Mouse (Mus musculus) CH12.LX (cell line): ENCODE measurements around the gene Diras2. TPM values are rescaled to one million over a fixed set of nuclear protein-coding genes. Genes with fewer than 3 reads are reported as not detected.

Experiments used
- DNase-seq: peaks from one replicate; pipeline ENCODE4 v3.0.0-alpha.2; 2013; ENCODE audit errors: extremely low read depth
- H3K27ac ChIP-seq: 2 replicates; pipeline ENCODE4 v1.5.1; 2012; ENCODE audit warnings: low read depth, mild to moderate bottlenecking, control low read depth, moderate library complexity; ENCODE audit not compliant: insufficient read depth
- H3K27me3 ChIP-seq: replicated peaks from 2 replicates; pipeline ENCODE3; 2012; ENCODE audit warnings: inconsistent platforms
- H3K36me3 ChIP-seq, 2 experiments: replicated peaks in 1 of 2; 2 replicates each; pipeline versions ENCODE3 to v1.6.1; 2012; ENCODE audit warnings: inconsistent platforms in 1 of 2, low read length in 1 of 2, mild to moderate bottlenecking in 1 of 2, mixed read lengths in 1 of 2, moderate library complexity in 1 of 2; ENCODE audit not compliant: control insufficient read depth in 1 of 2, insufficient read depth in 1 of 2
- H3K4me1 ChIP-seq, 2 experiments: 2 replicates each; pipeline ENCODE4 v1.6.1; 2012; ENCODE audit warnings: inconsistent platforms in 1 of 2, moderate library complexity in 1 of 2; ENCODE audit not compliant: insufficient read depth in 2 of 2, control insufficient read depth in 1 of 2
- H3K4me2 ChIP-seq: 2 replicates; pipeline ENCODE4 v1.6.1; 2012; ENCODE audit warnings: low read depth, mild to moderate bottlenecking, control low read depth; ENCODE audit not compliant: poor library complexity, insufficient read depth, severe bottlenecking
- H3K4me3 ChIP-seq, 3 experiments: fragments of 150-350 bp in 1 of 3; sonication (generic) in 1 of 3; replicated peaks in 1 of 3; 2 replicates each; pipeline versions ENCODE3 to v1.5.1; 2011 to 2012; ENCODE audit warnings: low read depth in 2 of 3, low read length in 2 of 3, mild to moderate bottlenecking in 2 of 3, moderate library complexity in 2 of 3, control low read depth in 1 of 3, improper control_type of control experiment in 1 of 3, inconsistent platforms in 1 of 3, mixed read lengths in 1 of 3; ENCODE audit not compliant: poor library complexity in 1 of 3
- H3K79me2 ChIP-seq: replicated peaks from 2 replicates; pipeline ENCODE4 v1.6.1; 2012; ENCODE audit warnings: mild to moderate bottlenecking, moderate library complexity; ENCODE audit not compliant: control insufficient read depth, poor library complexity, insufficient read depth, severe bottlenecking; ENCODE audit errors: extremely low read depth
- H3K9ac ChIP-seq: 2 replicates; pipeline ENCODE4 v1.6.1; 2012; ENCODE audit warnings: low read depth, mild to moderate bottlenecking, control low read depth, moderate library complexity; ENCODE audit not compliant: insufficient read depth
- H3K9me3 ChIP-seq: replicated peaks from 2 replicates; pipeline ENCODE3; 2012; ENCODE audit warnings: low read length, inconsistent platforms, mixed read lengths
- BHLHE40 ChIP-seq: IDR thresholded peaks from 2 replicates; pipeline ENCODE4 v1.6.1; 2011; ENCODE audit warnings: mild to moderate bottlenecking, low read depth, low read length, improper control_type of control experiment
- CHD1 ChIP-seq: IDR thresholded peaks from 2 replicates; pipeline ENCODE4 v1.6.1; 2012; ENCODE audit warnings: low read depth, low read length, improper control_type of control experiment, inconsistent platforms
- CHD2 ChIP-seq: IDR thresholded peaks from 2 replicates; pipeline ENCODE4 v1.6.1; 2011; ENCODE audit warnings: low read length, improper control_type of control experiment
- E2F4 ChIP-seq: IDR thresholded peaks from 2 replicates; pipeline ENCODE4 v1.6.1; 2011; ENCODE audit warnings: low read depth, low read length, improper control_type of control experiment; ENCODE audit not compliant: insufficient replicate concordance
- ELF1 ChIP-seq: IDR thresholded peaks from 2 replicates; pipeline ENCODE4 v1.6.1; 2014; ENCODE audit warnings: low read depth, mild to moderate bottlenecking, inconsistent platforms, low read length, improper control_type of control experiment
- EP300 ChIP-seq: IDR thresholded peaks from 2 replicates; pipeline ENCODE4 v1.6.1; 2011; ENCODE audit warnings: low read length, improper control_type of control experiment
- GABPA ChIP-seq: IDR thresholded peaks from 2 replicates; pipeline ENCODE4 v1.6.1; 2012; ENCODE audit warnings: low read depth, low read length, improper control_type of control experiment, inconsistent platforms; ENCODE audit not compliant: insufficient replicate concordance
- HCFC1 ChIP-seq: IDR thresholded peaks from 2 replicates; pipeline ENCODE4 v1.6.1; 2012; ENCODE audit warnings: low read depth, mild to moderate bottlenecking, inconsistent platforms, low read length, improper control_type of control experiment
- KAT2A ChIP-seq: IDR thresholded peaks from 2 replicates; pipeline ENCODE4 v1.6.1; 2012; ENCODE audit warnings: low read length, improper control_type of control experiment, inconsistent platforms; ENCODE audit not compliant: insufficient replicate concordance
- MEF2A ChIP-seq: IDR thresholded peaks from 2 replicates; pipeline ENCODE4 v1.6.1; 2014; ENCODE audit warnings: low read depth, mild to moderate bottlenecking, inconsistent platforms, low read length, improper control_type of control experiment, borderline replicate concordance
- MXI1 ChIP-seq: IDR thresholded peaks from 2 replicates; pipeline ENCODE4 v1.6.1; 2011; ENCODE audit warnings: mild to moderate bottlenecking, low read depth, low read length, improper control_type of control experiment
- NRF1 ChIP-seq: IDR thresholded peaks from 2 replicates; pipeline ENCODE4 v1.6.1; 2014; ENCODE audit warnings: low read depth, mild to moderate bottlenecking, inconsistent platforms, low read length, improper control_type of control experiment, moderate library complexity
- PAX5 ChIP-seq: IDR thresholded peaks from 2 replicates; pipeline ENCODE4 v1.6.1; 2012; ENCODE audit warnings: low read length, inconsistent platforms, mixed read lengths
- RAD21 ChIP-seq: IDR thresholded peaks from 2 replicates; pipeline ENCODE4 v1.6.1; 2011; ENCODE audit warnings: low read depth, mild to moderate bottlenecking, low read length, improper control_type of control experiment, moderate library complexity
- RCOR1 ChIP-seq: conservative IDR thresholded peaks from 2 replicates; pipeline ENCODE4 v1.6.1; 2012; ENCODE audit warnings: low read depth, mild to moderate bottlenecking, inconsistent platforms, low read length, improper control_type of control experiment
- SIN3A ChIP-seq: IDR thresholded peaks from 2 replicates; pipeline ENCODE4 v1.6.1; 2012; ENCODE audit warnings: low read length, improper control_type of control experiment, inconsistent platforms
- TCF12 ChIP-seq: IDR thresholded peaks from 2 replicates; pipeline ENCODE4 v1.6.1; 2014; ENCODE audit warnings: low read depth, mild to moderate bottlenecking, inconsistent platforms, low read length, improper control_type of control experiment
- ZC3H11A ChIP-seq: IDR thresholded peaks from 2 replicates; pipeline ENCODE4 v1.6.1; 2012; ENCODE audit warnings: low read depth, mild to moderate bottlenecking, inconsistent platforms, low read length, improper control_type of control experiment
- ZNF384 ChIP-seq: IDR thresholded peaks from 2 replicates; pipeline ENCODE4 v1.6.1; 2012; ENCODE audit warnings: low read depth, low read length, improper control_type of control experiment, inconsistent platforms
- dilution Hi-C: fragments of 300-500 bp; cut with MboI; formaldehyde crosslinking; loops from 2 replicates; pipeline ENCODE4 v1.14.3; 2020; ENCODE audit warnings: low sequenced_read_pairs; ENCODE audit not compliant: extremely low pct_unique_long_range_greater_than_20kb, extremely low pct_ligation_motif_present
- in situ Hi-C: fragments of 300-500 bp; cut with MboI; formaldehyde crosslinking; loops from 3 replicates; pipeline ENCODE4 v1.14.3; 2019; ENCODE audit warnings: low sequenced_read_pairs, low pct_ligation_motif_present, low pct_unique_long_range_greater_than_20kb, mixed read lengths
- polyA plus RNA-seq: library from polyadenylated mRNA; unstranded; fragments of >175 nt; gene quantifications from 2 replicates; pipeline ENCODE4 v1.2.1, GENCODE M21; 2012; ENCODE audit warnings: low read depth; ENCODE audit not compliant: insufficient read length
- total RNA-seq, 2 experiments: library from RNA; depleted of rRNA; stranded (reverse); fragments of 300-350 nt in 1 of 2; fragments of >200 nt in 1 of 2; gene quantifications; 2 replicates each; pipeline ENCODE4 v1.2.3; 2012 to 2014

The Diras2 gene
- total and polyA plus RNA-seq, 3 experiments = 2.8 to 8.5 (median 3.9) TPM

DNA sequence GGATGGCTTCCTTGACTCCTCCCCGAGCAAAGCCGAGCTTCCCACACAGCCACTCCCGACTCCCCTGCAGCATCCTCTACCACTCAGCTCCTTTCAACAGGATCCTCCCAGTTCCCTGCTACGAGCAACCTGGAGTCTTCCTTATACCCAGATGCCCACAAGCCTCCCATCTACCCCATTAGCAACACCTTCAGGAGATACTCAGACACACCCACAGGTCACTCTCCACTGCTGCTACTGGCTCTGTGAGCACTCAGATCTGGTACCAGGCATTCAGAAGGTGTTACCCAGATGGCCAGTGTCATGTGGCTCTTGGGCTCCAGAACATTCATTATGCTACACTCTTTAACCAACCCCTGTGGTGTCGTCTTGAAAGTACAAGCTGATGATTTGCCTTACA, 11.7 kb downstream of the Diras2 start:
- dilution Hi-C loops (no loop called here), in situ Hi-C loops (no loop called here)
- Histone ChIP-seq H3K27me3 (no peaks in the 10 kb centered on the region), H3K27ac (no peak overlapping the region), H3K4me1 (peaks cover 24 to 37% of the 10 kb centered on the region in 2 experiments), H3K79me2 (peaks cover 4% of the 10 kb centered on the region; the same call in 1 of the 2 replicates), H3K4me2 (no peak overlapping the region), H3K36me3 (peaks cover 12 to 22% of the 10 kb centered on the region in 2 experiments), H3K9ac (no peak overlapping the region), H3K9me3 (peaks cover 2% of the 10 kb centered on the region), H3K4me3 (no peak overlapping the region)
- no peak for DNase-seq
- TF ChIP-seq BHLHE40 = no peak
- TF ChIP-seq RCOR1 = no peak
- no peak for TF ChIP-seq KAT2A
- no peak for TF ChIP-seq CHD1
- TF ChIP-seq MXI1 = no peak
- TF ChIP-seq MEF2A = no peak
- no peak for TF ChIP-seq ELF1
- no peak for TF ChIP-seq RAD21
- no peak for TF ChIP-seq GABPA
- no peak for TF ChIP-seq HCFC1
- TF ChIP-seq, all 38 proteins: peak for 0

DNA sequence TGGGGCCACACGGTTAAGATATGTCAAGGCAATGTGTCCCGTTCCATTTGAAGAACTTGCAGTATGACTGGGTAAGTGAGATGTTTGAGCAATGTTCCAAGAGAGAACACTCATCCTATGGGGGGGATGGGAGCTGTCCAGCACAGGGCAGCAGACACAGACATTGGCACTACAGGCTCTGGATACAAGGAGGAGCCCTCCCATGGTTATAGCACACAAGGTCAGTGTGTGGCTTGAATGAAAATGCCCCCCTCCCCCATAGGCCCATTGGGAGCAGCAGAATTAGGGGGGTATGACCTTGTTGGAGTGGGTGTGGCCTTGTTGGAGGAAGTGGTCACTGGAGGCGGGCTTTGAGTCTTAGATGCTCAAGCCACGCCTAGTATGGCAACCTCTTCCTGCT, 12.7 kb downstream of the Diras2 start:
- no peak for DNase-seq
- H3K4me2 ChIP-seq = no peak overlapping the region
- no peak overlapping the region for H3K27ac ChIP-seq
- dilution Hi-C loops (no loop called here), in situ Hi-C loops (no loop called here)
- TF ChIP-seq NRF1 (no peak), CHD2 (0 out of 2 replicates have a peak, but pooled peaks have one; percentile 32)
- no peaks in the 10 kb centered on the region for H3K27me3 ChIP-seq
- peaks cover 12 to 21% of the 10 kb centered on the region in 2 experiments for H3K36me3 ChIP-seq
- H3K9me3 ChIP-seq = peaks cover 2% of the 10 kb centered on the region
- no peak overlapping the region for H3K4me3 ChIP-seq
- no peak overlapping the region for H3K9ac ChIP-seq
- H3K4me1 ChIP-seq = peaks cover 19 to 27% of the 10 kb centered on the region in 2 experiments
- H3K79me2 ChIP-seq = peaks cover 4% of the 10 kb centered on the region; the same call in 1 of the 2 replicates

GRCm38 (mm10) chr13:52517021-52517420, 14.1 kb downstream of the Diras2 start:
- dilution Hi-C loops = no loop called here
- no peak overlapping the region for H3K4me2 ChIP-seq
- in situ Hi-C loops = no loop called here
- H3K27me3 ChIP-seq = no peaks in the 10 kb centered on the region
- H3K9me3 ChIP-seq = peaks cover 2% of the 10 kb centered on the region
- peaks cover 14 to 15% of the 10 kb centered on the region in 2 experiments; a peak in 3 of 4 replicates for H3K4me1 ChIP-seq
- peaks cover 12 to 19% of the 10 kb centered on the region in 2 experiments for H3K36me3 ChIP-seq
- no peak for DNase-seq
- no peak overlapping the region for H3K27ac ChIP-seq
- TF ChIP-seq E2F4 (no peak), RCOR1 (no peak), PAX5 (no peak), CHD1 (no peak), EP300 (no peak), TCF12 (no peak), HCFC1 (no peak), SIN3A (no peak), GABPA (no peak), ZNF384 (no peak), ZC3H11A (no peak)
- TF ChIP-seq, all 38 proteins: peak for 0
- no peak overlapping the region for H3K9ac ChIP-seq
- H3K4me3 ChIP-seq = no peak overlapping the region
- H3K79me2 ChIP-seq = peaks cover 4% of the 10 kb centered on the region; the same call in 1 of the 2 replicates
